Mouse (Mus musculus) central nervous system, embryonic 14 days (tissue): Measurements from ENCODE around the gene Rps27l. TPM values are rescaled to one million over a fixed set of nuclear protein-coding genes. Genes with fewer than 3 reads are reported as not detected.

ENCODE experiments used
- polyA plus RNA-seq: library from polyadenylated mRNA; depleted of rRNA; stranded (reverse); fragments of >200 nt; gene quantifications from 2 replicates; pipeline ENCODE4 v1.2.3, GENCODE M21; 2012; rRNA removed

Gene Rps27l
- 173 and 186 TPM in 2 replicates for polyA plus RNA-seq

DNA sequence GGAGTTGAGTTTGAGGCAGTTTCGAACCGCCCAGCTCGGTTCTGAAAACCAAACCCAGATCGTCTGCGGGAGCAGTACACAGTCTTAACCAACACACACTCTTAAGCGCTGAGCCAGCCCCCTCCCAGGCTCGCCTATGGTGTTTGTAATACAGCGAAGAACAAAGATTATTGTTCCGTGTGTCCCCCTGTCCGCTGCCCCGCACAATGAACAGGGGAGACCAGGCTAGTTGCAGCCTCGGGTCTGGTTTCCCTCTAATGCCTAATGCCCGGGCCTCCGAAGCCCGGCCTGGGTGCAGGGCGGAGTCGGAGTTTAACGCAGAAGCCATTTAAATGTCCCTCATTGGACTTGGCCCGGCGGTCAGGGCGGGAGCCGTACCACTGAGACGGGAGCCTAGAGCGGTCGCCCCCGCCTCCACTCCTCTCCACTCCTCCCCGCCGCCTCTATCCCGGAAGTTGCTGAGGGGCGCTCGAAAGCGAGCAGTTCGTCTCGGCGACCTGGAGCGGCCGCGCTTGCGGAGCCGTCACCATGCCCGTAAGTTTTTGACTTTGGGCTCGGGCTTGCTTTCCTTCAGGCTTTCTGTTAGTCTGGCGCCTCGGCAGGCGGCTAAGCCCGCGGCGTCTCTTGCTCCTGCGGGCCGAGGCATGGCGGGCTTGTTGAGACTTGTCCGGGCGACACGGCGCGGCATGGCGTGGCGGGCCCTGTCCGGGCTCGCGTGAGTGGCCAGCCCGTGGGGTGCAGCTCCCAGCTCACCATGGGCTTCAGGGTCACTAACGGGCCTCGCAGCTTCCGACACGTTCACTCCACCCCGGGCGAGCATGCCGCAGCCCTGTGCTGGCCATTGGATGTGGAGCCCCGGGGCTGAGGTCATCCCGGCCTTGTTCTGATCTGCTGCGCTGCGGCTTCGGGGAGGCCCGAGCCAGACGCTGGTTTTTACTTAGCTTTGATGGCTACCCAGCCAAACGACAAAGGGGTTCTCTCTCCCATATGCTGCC lies at the start of gene Rps27l:
TSS of gene Rps27l (plus strand) at position 440 of the 995 bp plus-strand sequence.

GRCm38 (mm10) chr9:66919382-66919971 lies 26.4 kb upstream of the Rps27l start, which contains the start of gene Rab8b:
TSS of gene Rab8b (minus strand) at chr9:66919687.

GRCm38 (mm10) chr9:66975239-66975645 lies 29.4 kb downstream of the Rps27l start, which contains the start of gene Lactb:
TSS of gene Lactb (minus strand) at chr9:66975484.

Other genes with a start within 250 kb of the Rps27l start
- 6.4 and 7.7 TPM in 2 replicates for gene Car12, start 232.4 kb upstream of the Rps27l start, polyA plus RNA-seq
- gene Aph1b, start 150.6 kb upstream of the Rps27l start, polyA plus RNA-seq, result 14.9 and 18.3 TPM in 2 replicates
- gene Gm10647, start 149.0 kb upstream of the Rps27l start, polyA plus RNA-seq, result 0.27 and 0.30 TPM in 2 replicates
- 1.4 and 2.2 TPM in 2 replicates for gene Aph1c, start 111.4 kb upstream of the Rps27l start, polyA plus RNA-seq
- gene Rab8b, start 26.4 kb upstream of the Rps27l start, polyA plus RNA-seq, result 21.0 and 24.5 TPM in 2 replicates
- 13.6 and 14.9 TPM in 2 replicates for gene Lactb, start 29.4 kb downstream of the Rps27l start, polyA plus RNA-seq
- 176 and 281 TPM in 2 replicates for gene Tpm1, start 103.3 kb downstream of the Rps27l start, polyA plus RNA-seq